In the genomic region with DNA sequence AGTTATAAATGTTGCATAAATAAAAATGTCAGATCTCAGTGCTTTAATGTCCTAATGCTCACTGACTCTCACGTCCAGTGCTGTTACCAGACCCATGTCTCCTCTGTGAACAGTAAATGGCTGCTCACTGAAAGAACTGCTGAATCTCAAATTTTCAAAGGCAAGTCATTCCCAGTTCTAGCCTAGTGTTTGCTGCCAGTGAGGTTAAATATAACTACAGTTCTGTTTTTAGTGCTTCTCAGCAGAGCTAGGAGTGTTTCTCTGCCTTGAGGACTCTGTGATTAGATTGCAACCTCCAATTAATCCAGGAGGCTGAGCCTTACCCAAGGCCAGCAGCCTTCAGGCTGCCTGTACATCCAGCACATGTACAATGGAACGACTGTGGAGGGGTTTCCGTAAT, we compare ENCODE assay signal across 17 mouse cellular contexts. TPM values are rescaled to one million over a fixed set of nuclear protein-coding genes. Genes with fewer than 3 reads are reported as not detected.
"Had no signal": no experiment of that assay in that cellular context is flagged by ENCODE, and none has a peak within 500 bp of the region (broad histone marks: within the 10 kb centered on the region; RNA-seq: fewer than 3 reads in every experiment).

No protein-coding gene starts in this region.

- DNase-seq: kidney, postnatal 36 days; layer of hippocampus, adult 9-11 months; layer of hippocampus, postnatal 36 days; left cerebral cortex, postnatal 4 days; lung, adult 18-20 months; midbrain, embryonic 14.5 days; right cerebral cortex, postnatal 14 days; thymus, adult 18-20 months; thymus, postnatal 14 days had no signal

- H3K27me3 ChIP-seq: stomach, embryonic 15.5 days had no signal

- H3K4me3 ChIP-seq: limb, embryonic 13.5 days; neural tube, embryonic 12.5 days; stomach, embryonic 15.5 days had no signal

- H3K9ac ChIP-seq: limb, embryonic 13.5 days; liver, embryonic 14.5 days; neural tube, embryonic 12.5 days; stomach, embryonic 15.5 days had no signal

- H3K9me3 ChIP-seq: limb, embryonic 13.5 days; neural tube, embryonic 12.5 days; stomach, embryonic 15.5 days had no signal

- H3K36me3 ChIP-seq: limb, embryonic 13.5 days; neural tube, embryonic 12.5 days; stomach, embryonic 15.5 days had no signal

- H3K27ac ChIP-seq: kidney, postnatal 0 days; limb, embryonic 13.5 days; liver, embryonic 14.5 days; neural tube, embryonic 12.5 days; stomach, embryonic 15.5 days had no signal

- H3K4me2 ChIP-seq: limb, embryonic 13.5 days; neural tube, embryonic 12.5 days; stomach, embryonic 15.5 days had no signal

- H3K4me1 ChIP-seq: stomach, embryonic 15.5 days had no signal

RNA-seq across cellular contexts. Expression of a gene that starts 46.2 kb away (rescaled TPM):
- total RNA-seq: monocyte, adult 5-6 weeks had no signal

RNA-seq across cellular contexts. Expression of a gene that starts 57.5 kb away (rescaled TPM):
- total RNA-seq: megakaryocyte progenitor cell, adult 5-6 weeks; monocyte, adult 5-6 weeks; neutrophil, adult 5-6 weeks had no signal
